Mouse (Mus musculus) spleen, adult 2 months (tissue): ENCODE results near the gene Gpr153.

Experiments
- CTCF ChIP-seq: fragments of 200-500 bp; IDR thresholded peaks from 2 replicates; pipeline ENCODE4 v1.5.1; 2011; ENCODE audit warnings: mild to moderate bottlenecking, inconsistent platforms; ENCODE audit not compliant: insufficient read depth, insufficient read length, insufficient replicate concordance; ENCODE audit errors: extremely low read depth
- POLR2A ChIP-seq: fragments of 200-500 bp; IDR thresholded peaks from 2 replicates; pipeline ENCODE4 v1.6.1; 2011; ENCODE audit warnings: low read depth, low read length, inconsistent platforms

GRCm38 (mm10) chr4:152243241-152243891 lies 30.7 kb upstream of the Gpr153 start:
- TF ChIP-seq CTCF (no peak), POLR2A (no peak)
